Mouse (Mus musculus): Measurements from ENCODE around the gene Sh3bgrl2. TPM values are rescaled to one million over a fixed set of nuclear protein-coding genes. Genes with fewer than 3 reads are reported as not detected.

The Sh3bgrl2 gene
- 0.43 TPM for total RNA-seq (2023)

DNA sequence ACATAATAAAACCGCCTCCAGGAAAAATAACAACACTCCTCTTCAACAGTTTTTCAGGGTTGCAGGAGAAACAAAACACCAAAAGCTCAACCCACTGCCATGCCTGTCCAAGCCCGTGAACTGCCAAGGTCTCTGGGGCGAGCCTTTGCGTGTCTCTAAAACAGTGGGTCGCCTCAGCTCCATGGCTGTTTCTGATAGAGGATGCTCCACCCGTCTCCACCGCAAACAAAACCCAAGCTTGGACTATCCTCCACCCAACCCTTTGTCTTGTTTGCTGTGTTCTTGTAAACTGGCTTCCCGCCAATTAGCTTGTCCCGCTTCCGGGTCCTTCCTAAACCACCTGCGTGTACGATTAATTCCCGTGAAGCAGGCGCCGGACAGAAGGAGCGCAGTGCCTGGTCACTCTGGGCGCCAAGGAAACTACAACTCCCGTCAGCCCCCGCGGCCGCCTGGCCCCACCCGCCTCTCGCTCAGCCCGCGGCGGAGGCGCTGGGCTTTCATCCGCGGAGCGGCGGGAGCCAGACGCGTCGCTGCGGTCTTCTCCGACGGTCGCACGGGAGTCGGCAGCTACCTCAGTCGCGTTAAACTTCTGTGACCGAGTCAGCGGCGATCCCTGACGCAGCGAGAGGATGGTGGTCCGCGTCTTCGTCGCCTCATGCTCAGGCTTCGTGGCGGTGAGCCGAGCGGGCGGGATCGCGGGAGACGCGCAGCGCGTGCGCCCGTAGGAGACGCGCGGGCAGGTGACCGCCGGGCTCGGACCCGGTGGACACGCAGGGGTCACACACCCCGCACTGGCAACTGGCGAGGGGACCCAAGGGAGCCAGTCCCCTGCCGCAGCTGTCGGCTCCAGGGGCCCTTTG, at the start of gene Sh3bgrl2:
Sh3bgrl2 (plus strand) TSS at position 498 of the 860 bp plus-strand sequence.

Other genes with a start within 250 kb of the Sh3bgrl2 start
- gene Lca5, start 107.2 kb upstream of the Sh3bgrl2 start, total RNA-seq (2023), result 15.7 TPM